Mouse (Mus musculus) ovary, adult 2 months (tissue): ENCODE results near the gene Sdhaf2. TPM values are rescaled to one million over a fixed set of nuclear protein-coding genes. Genes with fewer than 3 reads are reported as not detected.

Source experiments
- polyA plus RNA-seq: library from polyadenylated mRNA; depleted of rRNA; stranded (reverse); fragments of >200 nt; gene quantifications from 2 replicates; pipeline ENCODE4 v1.2.3, GENCODE M21; 2012; rRNA removed

Sdhaf2 gene
- polyA plus RNA-seq, result 19.1 and 24.4 TPM in 2 replicates

DNA sequence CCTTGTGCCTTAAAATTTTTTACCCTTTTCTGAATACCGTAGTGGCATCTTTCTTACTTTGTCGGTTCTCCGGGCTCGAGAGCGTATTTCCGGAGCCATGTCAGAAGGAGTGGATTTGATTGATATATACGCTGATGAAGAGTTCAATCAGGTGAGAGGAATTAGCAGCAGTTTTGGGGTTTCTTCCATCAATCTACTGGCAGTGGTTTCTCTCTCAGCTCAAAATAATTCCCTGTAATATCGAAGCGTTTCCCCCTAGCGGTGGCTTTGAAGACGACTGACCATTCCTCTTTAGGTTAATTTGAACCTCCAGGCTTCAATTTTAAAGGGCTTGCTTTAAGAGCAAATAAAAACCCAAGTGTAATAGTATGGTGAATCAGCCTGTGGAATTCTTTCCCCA lies at the start of gene Sdhaf2:
Gene Sdhaf2 (minus strand): TSS at position 233 of the 400 bp plus-strand sequence.

DNA sequence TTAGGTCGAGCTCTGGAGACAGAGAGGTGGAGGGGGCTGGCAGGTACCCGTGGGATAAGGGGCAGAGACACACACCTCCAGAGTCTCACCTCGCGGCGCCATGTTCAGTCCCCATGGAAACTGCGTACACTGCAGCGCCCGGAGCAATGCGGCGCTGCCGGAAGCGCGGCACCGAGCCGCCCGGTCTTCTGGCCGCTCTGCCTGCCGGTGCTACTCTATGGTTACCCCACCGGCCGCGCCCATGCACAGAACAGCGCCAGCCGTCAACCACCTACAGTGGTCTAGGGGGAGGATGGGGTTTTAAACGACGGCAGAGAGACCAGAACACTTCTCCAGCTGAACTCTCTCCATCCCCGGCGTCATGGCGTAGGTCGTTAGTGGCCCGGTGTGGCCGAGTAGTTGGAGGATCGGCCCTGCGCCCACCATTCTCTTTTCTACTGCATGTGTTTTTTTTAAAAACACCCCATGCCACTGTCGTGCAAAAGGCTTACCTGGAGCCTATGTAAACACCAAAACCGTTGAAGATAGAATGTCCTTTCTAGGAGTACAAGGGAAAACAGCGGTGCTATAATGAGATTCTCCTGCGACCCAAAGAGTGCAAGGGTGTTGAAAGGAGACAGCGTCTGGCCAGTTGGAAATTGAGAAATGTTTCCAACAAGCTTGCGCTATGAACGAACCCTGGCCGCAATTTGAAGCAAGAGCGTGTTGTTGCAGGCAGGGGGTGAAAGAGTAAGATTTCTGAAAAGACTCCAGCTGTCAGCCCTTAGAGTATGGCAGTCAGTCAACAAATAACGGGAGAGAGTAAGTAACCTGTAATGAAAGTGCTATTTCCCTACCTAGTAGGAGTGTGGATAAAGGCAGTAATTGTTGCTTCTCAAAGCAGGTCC lies 29.9 kb upstream of the Sdhaf2 start, which contains the start of gene Tmem216:
Gene Tmem216 (minus strand): TSS at position 615 of the 887 bp plus-strand sequence.

DNA sequence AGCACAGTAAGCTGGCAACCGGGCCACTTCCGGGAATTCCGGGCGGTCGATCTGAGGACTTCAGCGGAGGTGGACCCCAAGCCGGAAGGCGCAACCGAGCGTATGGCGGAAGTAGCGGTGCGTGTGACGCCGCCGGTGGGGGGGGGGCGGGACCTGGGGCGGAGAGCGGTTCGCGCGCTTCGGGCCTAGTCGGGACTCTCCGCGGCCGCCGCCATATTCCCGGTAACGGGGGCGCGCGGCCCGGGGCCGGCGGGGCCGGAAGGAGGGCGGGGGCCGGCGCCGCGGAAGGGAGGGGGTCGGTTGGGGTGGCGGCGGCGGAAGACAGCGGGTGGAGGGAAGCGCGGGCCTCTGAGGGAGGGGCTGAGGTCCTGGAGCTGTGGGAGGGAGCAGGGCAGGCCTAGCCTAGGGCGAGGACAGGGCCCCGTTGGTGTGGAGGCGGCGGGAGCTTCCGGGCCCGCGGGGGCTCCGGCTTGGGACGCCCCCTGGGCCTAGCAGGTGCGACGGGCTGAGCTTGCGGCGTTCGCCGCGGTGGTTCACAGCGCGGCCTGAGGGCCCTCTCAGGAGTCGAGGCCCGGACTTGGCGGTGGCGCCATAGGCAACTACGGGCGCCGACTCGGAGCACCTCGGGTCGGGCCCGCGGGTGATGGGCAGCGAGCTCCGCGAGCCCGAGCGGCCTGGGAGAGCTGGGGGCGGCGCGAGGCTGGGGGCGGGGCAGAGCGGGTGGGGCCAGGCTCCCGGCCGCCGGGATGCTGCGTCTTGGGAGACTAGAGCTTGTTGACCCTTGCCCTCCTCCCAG lies 638 bp downstream of the Sdhaf2 start, which contains the start of gene Cpsf7:
Gene Cpsf7 (plus strand): TSS at position 161 of the 796 bp plus-strand sequence.

GRCm38 (mm10) chr19:10482703-10483102 lies 43.2 kb downstream of the Sdhaf2 start, which contains the start of gene Ppp1r32:
TSS of gene Ppp1r32 (minus strand) at chr19:10482928.

DNA sequence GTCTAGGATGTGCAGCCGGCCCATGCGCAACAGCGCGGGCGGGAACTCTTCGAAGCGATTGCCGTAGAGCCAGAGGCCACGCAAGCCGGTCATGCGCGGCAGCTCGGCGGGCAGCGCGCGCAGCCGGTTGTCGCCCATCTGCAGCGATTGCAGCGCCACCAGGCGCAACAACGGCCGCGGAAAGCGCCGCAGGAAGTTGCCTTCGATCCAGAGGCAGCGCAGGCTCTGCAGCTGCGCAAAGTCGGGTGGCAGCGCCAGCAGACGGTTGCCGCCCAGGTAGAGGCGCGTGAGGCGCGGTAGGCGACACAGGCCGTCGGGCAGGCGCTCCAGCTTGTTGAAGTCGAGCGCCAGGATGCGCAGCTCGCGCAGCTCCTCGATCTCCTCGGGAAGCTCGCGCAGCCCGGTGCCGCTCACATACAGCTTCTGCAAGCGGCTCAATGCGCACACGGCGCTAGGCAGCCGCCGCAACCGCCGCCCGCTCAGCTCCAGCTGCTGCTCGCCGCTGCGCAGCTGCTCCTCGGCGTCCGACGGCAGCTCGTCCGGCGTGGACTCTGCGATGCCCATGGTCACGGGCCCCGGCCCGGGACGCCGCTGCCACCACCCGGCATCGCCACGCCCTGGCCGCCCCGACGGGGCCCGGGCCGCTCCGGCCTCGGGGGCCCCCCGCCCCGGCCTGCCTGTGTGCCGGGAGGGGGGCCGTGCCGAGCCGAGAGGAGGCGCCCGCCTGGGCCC lies 69.0 kb downstream of the Sdhaf2 start, which contains the start of gene Lrrc10b:
Gene Lrrc10b (minus strand): TSS at position 722 of the 732 bp plus-strand sequence.

Other genes starting within 250 kb of the Sdhaf2 start
- 15.0 and 16.1 TPM in 2 replicates for gene Dagla, start 221.3 kb downstream of the Sdhaf2 start, polyA plus RNA-seq
- gene Syt7, start 137.1 kb downstream of the Sdhaf2 start, polyA plus RNA-seq, result 42.2 and 53.2 TPM in 2 replicates
- gene Lrrc10b, start 68.7 kb downstream of the Sdhaf2 start, polyA plus RNA-seq, result 46.3 and 61.4 TPM in 2 replicates
- gene Ppp1r32, start 43.2 kb downstream of the Sdhaf2 start, polyA plus RNA-seq, result 16.4 and 18.1 TPM in 2 replicates
- gene Cpsf7, start 876 bp downstream of the Sdhaf2 start, polyA plus RNA-seq, result 31.6 and 52.4 TPM in 2 replicates
- 18.1 and 23.6 TPM in 2 replicates for gene Tmem216, start 30.1 kb upstream of the Sdhaf2 start, polyA plus RNA-seq
- gene Cyb561a3, start 51.0 kb upstream of the Sdhaf2 start, polyA plus RNA-seq, result 41.1 and 42.6 TPM in 2 replicates
- gene Tmem138, start 51.2 kb upstream of the Sdhaf2 start, polyA plus RNA-seq, result 15.5 and 19.1 TPM in 2 replicates
- 140 and 182 TPM in 2 replicates for gene Ddb1, start 79.2 kb upstream of the Sdhaf2 start, polyA plus RNA-seq
- gene Tkfc, start 79.5 kb upstream of the Sdhaf2 start, polyA plus RNA-seq, result 17.7 and 18.7 TPM in 2 replicates
- gene Vwce, start 108.1 kb upstream of the Sdhaf2 start, polyA plus RNA-seq, result 0.47 and 1.0 TPM in 2 replicates
- 1.4 and 2.0 TPM in 2 replicates for gene Pga5, start 151.9 kb upstream of the Sdhaf2 start, polyA plus RNA-seq
- gene Vps37c, start 162.6 kb upstream of the Sdhaf2 start, polyA plus RNA-seq, result 31.6 and 39.4 TPM in 2 replicates
- gene Cd5, start 212.9 kb upstream of the Sdhaf2 start, polyA plus RNA-seq, result 0.25 and 0.53 TPM in 2 replicates